In the genomic region with DNA sequence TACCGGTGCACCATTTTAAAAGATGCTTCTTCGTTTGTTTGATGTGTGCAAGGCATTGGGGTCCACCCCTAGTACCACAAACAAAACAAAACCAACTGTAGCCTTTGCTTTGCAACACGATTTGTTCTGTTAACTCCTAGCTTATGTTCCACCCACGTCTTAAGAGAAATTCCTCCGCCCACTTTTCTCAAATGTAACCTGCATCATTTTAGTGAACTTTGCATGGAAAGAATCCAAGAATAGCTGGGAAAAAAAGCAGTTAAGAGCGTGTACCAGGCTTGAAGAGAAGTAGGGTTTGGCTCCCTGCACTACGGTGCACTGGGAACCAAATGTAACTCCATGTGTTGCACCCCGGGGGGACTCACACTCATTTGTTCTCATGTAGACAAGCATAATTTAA, we compare ENCODE assay signal across 8 mouse cellular contexts. TPM values are rescaled to one million over a fixed set of nuclear protein-coding genes. Genes with fewer than 3 reads are reported as not detected.
DNase-seq lines count a peak whose midpoint lies in the region; ATAC-seq and TF ChIP-seq lines count a peak whose summit lies in the region.

No protein-coding gene starts in this region.

- peak; percentile 41 for DNase-seq in embryo, embryonic 10.5 days (ENCODE audit: low spot score)
- no peak for DNase-seq in embryo, embryonic 10 days (ENCODE audit: low spot score)
- DNase-seq in testis, postnatal 10 days (ENCODE audit: low spot score): no peak
- no peak for DNase-seq in right cerebral cortex, adult 18-20 months

- peak overlapping the region; percentile 100 for H3K9ac ChIP-seq in limb, embryonic 12.5 days (replicated peaks)

- no peaks in the 10 kb centered on the region for H3K9me3 ChIP-seq in limb, embryonic 12.5 days

- WGBS in limb, embryonic 12.5 days: 9% methylated on average over 8 of the region's 8 CpGs

- H3K4me3 ChIP-seq in testis, adult 2 months (ENCODE audit: control insufficient read depth, low read depth, low read length): peak overlapping the region; percentile 28; the same call in 1 of the 2 replicates
- peak overlapping the region; percentile 100 for H3K4me3 ChIP-seq in limb, embryonic 12.5 days (replicated peaks)

- TF ChIP-seq CTCF in testis, adult 2 months (IDR thresholded peaks at IDR 0.05; ENCODE audit: control insufficient read depth, insufficient read depth, insufficient replicate concordance, low read depth, low read length): no peak

- no peaks in the 10 kb centered on the region for H3K27me3 ChIP-seq in testis, adult 2 months (ENCODE audit: control insufficient read depth, insufficient read depth, low read length)
- H3K27me3 ChIP-seq in limb, embryonic 12.5 days: no peaks in the 10 kb centered on the region

- H3K36me3 ChIP-seq in testis, adult 2 months (ENCODE audit: control insufficient read depth, insufficient read depth, low read length): no peaks in the 10 kb centered on the region
- H3K36me3 ChIP-seq in limb, embryonic 12.5 days: peaks cover 12% of the 10 kb centered on the region

- H3K4me1 ChIP-seq in testis, adult 2 months (ENCODE audit: control insufficient read depth, insufficient read depth, low read length): peaks cover 4% of the 10 kb centered on the region; the same call in 1 of the 2 replicates
- peaks cover 16% of the 10 kb centered on the region for H3K4me1 ChIP-seq in limb, embryonic 12.5 days (replicated peaks)

- H3K4me2 ChIP-seq in limb, embryonic 12.5 days: peak overlapping the region; percentile 78

- peak overlapping the region; percentile 10; the same call in 1 of the 2 replicates for H3K27ac ChIP-seq in testis, adult 2 months (ENCODE audit: control insufficient read depth, insufficient read depth, low read depth, low read length)
- H3K27ac ChIP-seq in limb, embryonic 12.5 days: peak overlapping the region; percentile 99

- no peak for ATAC-seq in limb, embryonic 12.5 days (ENCODE audit: insufficient number of reproducible peaks, insufficient read depth, low FRiP score, low TSS enrichment, low read depth)
- ATAC-seq in granulocyte monocyte progenitor cell, adult 5-6 weeks (replicated peaks; ENCODE audit: poor library complexity, severe bottlenecking): no peak
- ATAC-seq in CD4-positive, CD25-positive, alpha-beta regulatory T cell, adult 4 months: no peak

- no peak for TF ChIP-seq POLR2A in testis, adult 2 months (IDR thresholded peaks at IDR 0.05; ENCODE audit: control insufficient read depth, low read depth, low read length)

RNA-seq across cellular contexts. Expression of a gene that starts 1.2 kb away (rescaled TPM):
- 6.1 and 7.6 TPM in 2 replicates for polyA plus RNA-seq in testis, adult 2 months (2012; rRNA removed)
- polyA plus RNA-seq in limb, embryonic 12.5 days (2016; fragmentation: Nextera tagmentation; extraction: Ambion mirVana): 78.7 and 84.5 TPM in 2 replicates
- 49.1 and 59.0 TPM in 2 replicates for total RNA-seq in granulocyte monocyte progenitor cell, adult 5-6 weeks (2014; fragmentation: Nextera tagmentation)
- 31.0 and 39.0 TPM in 2 replicates for total RNA-seq in granulocyte monocyte progenitor cell, adult 5-6 weeks (2017)
- 10 to 100 TPM; 12.8 to 14.2 TPM for polyA plus RNA-seq in CD4-positive, CD25-positive, alpha-beta regulatory T cell, adult 4 months (2017; shearing (Covaris generic))

RNA-seq across cellular contexts. Expression of a gene that starts 20.3 kb away (rescaled TPM):
- 7.8 and 8.1 TPM in 2 replicates for polyA plus RNA-seq in testis, adult 2 months (2012; rRNA removed)
- 94.1 and 95.8 TPM in 2 replicates for polyA plus RNA-seq in limb, embryonic 12.5 days (2016; fragmentation: Nextera tagmentation; extraction: Ambion mirVana)
- total RNA-seq in granulocyte monocyte progenitor cell, adult 5-6 weeks (2014; fragmentation: Nextera tagmentation): 19.7 and 34.3 TPM in 2 replicates
- 52.1 and 53.5 TPM in 2 replicates for total RNA-seq in granulocyte monocyte progenitor cell, adult 5-6 weeks (2017)
- 10 to 100 TPM; 26.6 to 27.0 TPM for polyA plus RNA-seq in CD4-positive, CD25-positive, alpha-beta regulatory T cell, adult 4 months (2017; shearing (Covaris generic))

RNA-seq across cellular contexts. Expression of a gene that starts 33.1 kb away (rescaled TPM):
- polyA plus RNA-seq in testis, adult 2 months (2012; rRNA removed): 4.8 and 6.3 TPM in 2 replicates
- polyA plus RNA-seq in limb, embryonic 12.5 days (2016; fragmentation: Nextera tagmentation; extraction: Ambion mirVana): 42.0 and 46.8 TPM in 2 replicates
- total RNA-seq in granulocyte monocyte progenitor cell, adult 5-6 weeks (2014; fragmentation: Nextera tagmentation): 47.4 and 48.2 TPM in 2 replicates
- total RNA-seq in granulocyte monocyte progenitor cell, adult 5-6 weeks (2017): 6.9 and 30.3 TPM in 2 replicates
- 1 to 10 TPM; 5.0 to 7.0 TPM for polyA plus RNA-seq in CD4-positive, CD25-positive, alpha-beta regulatory T cell, adult 4 months (2017; shearing (Covaris generic))

RNA-seq across cellular contexts. Expression of a gene that starts 59.3 kb away (rescaled TPM):
- 25.3 and 27.7 TPM in 2 replicates for polyA plus RNA-seq in testis, adult 2 months (2012; rRNA removed)
- polyA plus RNA-seq in limb, embryonic 12.5 days (2016; fragmentation: Nextera tagmentation; extraction: Ambion mirVana): 45.1 and 45.3 TPM in 2 replicates
- total RNA-seq in granulocyte monocyte progenitor cell, adult 5-6 weeks (2014; fragmentation: Nextera tagmentation): 57.5 and 73.9 TPM in 2 replicates
- 113 and 128 TPM in 2 replicates for total RNA-seq in granulocyte monocyte progenitor cell, adult 5-6 weeks (2017)
- polyA plus RNA-seq in CD4-positive, CD25-positive, alpha-beta regulatory T cell, adult 4 months (2017; shearing (Covaris generic)): 10 to 100 TPM; 58.1 to 64.6 TPM
